Mouse (Mus musculus) spleen, adult 2 months (tissue): ENCODE data around the gene Pde8a.

ENCODE experiments used
- CTCF ChIP-seq: fragments of 200-500 bp; IDR thresholded peaks from 2 replicates; pipeline ENCODE4 v1.5.1; 2011; ENCODE audit warnings: mild to moderate bottlenecking, inconsistent platforms; ENCODE audit not compliant: insufficient read depth, insufficient read length, insufficient replicate concordance; ENCODE audit errors: extremely low read depth
- POLR2A ChIP-seq: fragments of 200-500 bp; IDR thresholded peaks from 2 replicates; pipeline ENCODE4 v1.6.1; 2011; ENCODE audit warnings: low read depth, low read length, inconsistent platforms

DNA sequence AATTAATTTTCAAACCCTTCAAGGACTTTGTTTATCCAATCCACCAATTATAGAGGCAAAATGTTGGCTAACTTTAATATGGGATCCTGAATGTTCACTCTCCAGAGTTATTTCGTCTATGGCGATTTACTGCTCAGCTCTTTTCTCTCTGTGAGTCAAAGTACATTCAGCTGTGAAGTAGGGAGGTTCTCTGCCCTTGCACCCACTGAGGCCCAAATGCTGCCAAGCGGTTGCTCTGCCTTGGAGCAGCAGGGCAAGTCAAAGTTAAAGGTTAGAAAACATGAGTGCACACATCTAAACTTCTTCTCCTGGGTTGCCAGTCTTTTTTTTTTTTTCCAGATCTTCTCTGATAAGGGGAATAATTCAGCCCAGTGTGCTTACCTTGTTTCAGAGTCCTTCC is 43.4 kb downstream of the Pde8a start:
- TF ChIP-seq CTCF: no peak
- no peak for TF ChIP-seq POLR2A
